Mouse (Mus musculus): ENCODE measurements around the gene Top2a.

Gene Top2a

GRCm38 (mm10) chr11:98981289-98981996, 42.5 kb downstream of the Top2a start:
- peak in 1 of 2 experiments; percentile 23 for DNase-seq

GRCm38 (mm10) chr11:98979356-98979755, 44.6 kb downstream of the Top2a start:
- DNase-seq: peak in 1 of 2 experiments; percentile 26

GRCm38 (mm10) chr11:98978526-98979148, 45.4 kb downstream of the Top2a start:
- DNase-seq: no peak

- peak; percentile 86 to 91 for DNase-seq
Observed at GRCm38 (mm10) chr11:98974871-98975719, 48.9 kb downstream of the Top2a start.

- no peak for DNase-seq
Observed at GRCm38 (mm10) chr11:98974213-98974612, 49.8 kb downstream of the Top2a start.

- DNase-seq: peak; percentile 73 to 75
Observed at GRCm38 (mm10) chr11:98973584-98973983, 50.4 kb downstream of the Top2a start.

GRCm38 (mm10) chr11:98972801-98973360, 51.1 kb downstream of the Top2a start:
- DNase-seq: no peak

GRCm38 (mm10) chr11:98972215-98972614, 51.8 kb downstream of the Top2a start:
- DNase-seq: peak; percentile 95 to 97

- DNase-seq: peak; percentile 89 to 90
Observed at GRCm38 (mm10) chr11:98971316-98972031, 52.5 kb downstream of the Top2a start.

- DNase-seq: peak; percentile 55 to 66
Observed at GRCm38 (mm10) chr11:98970191-98970925, 53.6 kb downstream of the Top2a start.

GRCm38 (mm10) chr11:98969496-98969927, 54.5 kb downstream of the Top2a start:
- DNase-seq: peak; percentile 43 to 55

DNA sequence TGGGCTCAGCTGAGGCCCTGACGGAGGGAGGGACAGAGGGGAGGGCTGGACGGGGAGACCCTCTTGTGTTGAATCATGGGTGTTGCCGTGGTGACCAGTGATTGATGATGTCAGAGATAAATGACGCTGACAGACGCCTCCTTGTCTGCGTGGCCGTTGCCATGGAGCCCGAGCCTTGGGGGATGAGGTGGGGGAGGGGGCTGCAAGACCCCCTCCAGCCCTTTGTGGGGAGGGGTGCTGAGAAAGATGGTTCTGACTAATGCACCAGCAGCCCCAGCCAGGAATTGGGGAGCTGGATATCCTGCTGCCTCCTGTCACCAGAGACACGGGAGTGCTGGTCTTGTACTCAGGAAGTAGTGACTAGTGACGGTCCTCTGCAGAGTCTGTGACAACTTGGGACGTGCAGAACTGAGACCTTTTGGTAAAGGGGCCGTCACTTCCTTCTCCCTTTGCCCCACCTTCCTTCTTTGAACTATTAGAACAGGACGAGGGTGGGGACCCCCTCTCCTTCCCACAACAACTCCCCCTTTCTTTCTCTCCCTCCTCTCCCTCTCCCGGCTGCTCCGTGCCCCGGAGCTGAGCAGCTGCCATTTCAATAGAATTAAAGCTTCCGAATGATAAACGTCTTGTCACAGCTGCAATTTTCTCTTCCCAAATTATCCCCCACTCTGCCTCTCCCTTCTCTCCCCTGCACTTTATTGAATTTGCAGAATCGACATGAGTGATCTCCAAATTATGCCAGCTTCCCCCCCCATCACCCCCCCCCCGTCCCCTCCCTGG, 55.1 kb downstream of the Top2a start:
- no peak for DNase-seq

GRCm38 (mm10) chr11:98968079-98968478, 55.9 kb downstream of the Top2a start:
- no peak for DNase-seq

DNA sequence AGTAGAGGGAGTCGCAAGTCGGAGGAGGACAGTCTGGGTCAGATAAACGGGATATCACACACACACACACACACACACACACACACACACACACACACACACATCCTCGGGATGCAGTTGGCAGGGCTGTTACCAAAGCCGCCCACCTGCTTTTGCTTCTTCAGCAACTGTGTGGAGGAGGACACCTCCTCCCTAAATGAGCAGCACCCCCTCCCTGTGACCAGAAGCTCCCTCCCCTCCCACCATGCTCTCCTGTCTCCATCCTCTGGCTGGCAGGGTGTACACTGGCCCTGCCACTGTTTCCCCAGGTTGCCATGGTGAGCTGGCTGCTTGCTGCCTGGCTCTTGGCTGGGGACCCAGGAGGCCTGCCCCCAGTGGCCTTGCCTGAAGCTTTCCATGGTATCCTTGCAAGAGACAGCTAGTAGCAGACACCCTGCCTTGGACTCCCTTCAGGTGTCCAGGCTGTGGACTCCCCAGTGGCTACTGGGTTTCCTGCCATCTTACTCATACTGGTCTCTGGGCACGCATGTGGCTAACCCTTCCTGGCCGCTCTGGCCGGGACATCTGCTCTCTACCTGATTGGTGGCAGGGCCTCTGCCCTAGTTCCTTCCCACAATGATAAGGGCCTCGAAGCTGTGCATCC, 57.4 kb downstream of the Top2a start:
- DNase-seq: peak; percentile 83 to 89

- no peak for DNase-seq
Observed at GRCm38 (mm10) chr11:98965416-98966077, 58.4 kb downstream of the Top2a start.

GRCm38 (mm10) chr11:98964616-98965415, 59.2 kb downstream of the Top2a start:
- DNase-seq: peak in 1 of 2 experiments; percentile 50

- no peak for DNase-seq
Observed at GRCm38 (mm10) chr11:98964201-98964615, 59.8 kb downstream of the Top2a start.

GRCm38 (mm10) chr11:98963191-98964021, 60.6 kb downstream of the Top2a start:
- DNase-seq: peak; percentile 74 to 83
